Mouse (Mus musculus) CH12.LX (cell line): Measurements from ENCODE around the gene Ppil2. TPM values are rescaled to one million over a fixed set of nuclear protein-coding genes. Genes with fewer than 3 reads are reported as not detected.

Experiments used
- DNase-seq: peaks from one replicate; pipeline ENCODE4 v3.0.0-alpha.2; 2013; ENCODE audit errors: extremely low read depth
- H3K27ac ChIP-seq: 2 replicates; pipeline ENCODE4 v1.5.1; 2012; ENCODE audit warnings: low read depth, mild to moderate bottlenecking, control low read depth, moderate library complexity; ENCODE audit not compliant: insufficient read depth
- H3K27me3 ChIP-seq: replicated peaks from 2 replicates; pipeline ENCODE3; 2012; ENCODE audit warnings: inconsistent platforms
- H3K36me3 ChIP-seq, 2 experiments: replicated peaks in 1 of 2; 2 replicates each; pipeline versions ENCODE3 to v1.6.1; 2012; ENCODE audit warnings: inconsistent platforms in 1 of 2, low read length in 1 of 2, mild to moderate bottlenecking in 1 of 2, mixed read lengths in 1 of 2, moderate library complexity in 1 of 2; ENCODE audit not compliant: control insufficient read depth in 1 of 2, insufficient read depth in 1 of 2
- H3K4me1 ChIP-seq, 2 experiments: 2 replicates each; pipeline ENCODE4 v1.6.1; 2012; ENCODE audit warnings: inconsistent platforms in 1 of 2, moderate library complexity in 1 of 2; ENCODE audit not compliant: insufficient read depth in 2 of 2, control insufficient read depth in 1 of 2
- H3K4me2 ChIP-seq: 2 replicates; pipeline ENCODE4 v1.6.1; 2012; ENCODE audit warnings: low read depth, mild to moderate bottlenecking, control low read depth; ENCODE audit not compliant: poor library complexity, insufficient read depth, severe bottlenecking
- H3K4me3 ChIP-seq, 3 experiments: fragments of 150-350 bp in 1 of 3; sonication (generic) in 1 of 3; replicated peaks in 1 of 3; 2 replicates each; pipeline versions ENCODE3 to v1.5.1; 2011 to 2012; ENCODE audit warnings: low read depth in 2 of 3, low read length in 2 of 3, mild to moderate bottlenecking in 2 of 3, moderate library complexity in 2 of 3, control low read depth in 1 of 3, improper control_type of control experiment in 1 of 3, inconsistent platforms in 1 of 3, mixed read lengths in 1 of 3; ENCODE audit not compliant: poor library complexity in 1 of 3
- H3K79me2 ChIP-seq: replicated peaks from 2 replicates; pipeline ENCODE4 v1.6.1; 2012; ENCODE audit warnings: mild to moderate bottlenecking, moderate library complexity; ENCODE audit not compliant: control insufficient read depth, poor library complexity, insufficient read depth, severe bottlenecking; ENCODE audit errors: extremely low read depth
- H3K9ac ChIP-seq: 2 replicates; pipeline ENCODE4 v1.6.1; 2012; ENCODE audit warnings: low read depth, mild to moderate bottlenecking, control low read depth, moderate library complexity; ENCODE audit not compliant: insufficient read depth
- H3K9me3 ChIP-seq: replicated peaks from 2 replicates; pipeline ENCODE3; 2012; ENCODE audit warnings: low read length, inconsistent platforms, mixed read lengths
- BHLHE40 ChIP-seq: IDR thresholded peaks from 2 replicates; pipeline ENCODE4 v1.6.1; 2011; ENCODE audit warnings: mild to moderate bottlenecking, low read depth, low read length, improper control_type of control experiment
- CHD1 ChIP-seq: IDR thresholded peaks from 2 replicates; pipeline ENCODE4 v1.6.1; 2012; ENCODE audit warnings: low read depth, low read length, improper control_type of control experiment, inconsistent platforms
- CHD2 ChIP-seq: IDR thresholded peaks from 2 replicates; pipeline ENCODE4 v1.6.1; 2011; ENCODE audit warnings: low read length, improper control_type of control experiment
- CTCF ChIP-seq, 2 experiments: IDR thresholded peaks in 1 of 2; conservative IDR thresholded peaks in 1 of 2; 2 replicates each; pipeline ENCODE4 v1.5.1; 2011 to 2012; ENCODE audit warnings: low read depth in 2 of 2, low read length in 2 of 2, improper control_type of control experiment in 1 of 2, inconsistent platforms in 1 of 2, mild to moderate bottlenecking in 1 of 2, moderate library complexity in 1 of 2
- E2F4 ChIP-seq: IDR thresholded peaks from 2 replicates; pipeline ENCODE4 v1.6.1; 2011; ENCODE audit warnings: low read depth, low read length, improper control_type of control experiment; ENCODE audit not compliant: insufficient replicate concordance
- ELF1 ChIP-seq: IDR thresholded peaks from 2 replicates; pipeline ENCODE4 v1.6.1; 2014; ENCODE audit warnings: low read depth, mild to moderate bottlenecking, inconsistent platforms, low read length, improper control_type of control experiment
- EP300 ChIP-seq: IDR thresholded peaks from 2 replicates; pipeline ENCODE4 v1.6.1; 2011; ENCODE audit warnings: low read length, improper control_type of control experiment
- ETS1 ChIP-seq: conservative IDR thresholded peaks from 2 replicates; pipeline ENCODE4 v1.6.1; 2012; ENCODE audit warnings: low read depth, mild to moderate bottlenecking, inconsistent platforms, low read length, improper control_type of control experiment, moderate library complexity
- GABPA ChIP-seq: IDR thresholded peaks from 2 replicates; pipeline ENCODE4 v1.6.1; 2012; ENCODE audit warnings: low read depth, low read length, improper control_type of control experiment, inconsistent platforms; ENCODE audit not compliant: insufficient replicate concordance
- HCFC1 ChIP-seq: IDR thresholded peaks from 2 replicates; pipeline ENCODE4 v1.6.1; 2012; ENCODE audit warnings: low read depth, mild to moderate bottlenecking, inconsistent platforms, low read length, improper control_type of control experiment
- IRF4 ChIP-seq: IDR thresholded peaks from 2 replicates; pipeline ENCODE4 v1.6.1; 2014; ENCODE audit warnings: low read depth, mild to moderate bottlenecking, inconsistent platforms, low read length, improper control_type of control experiment
- JUN ChIP-seq: IDR thresholded peaks from 2 replicates; pipeline ENCODE4 v1.6.1; 2011; ENCODE audit warnings: low read depth, mild to moderate bottlenecking, low read length, improper control_type of control experiment, moderate library complexity; ENCODE audit not compliant: insufficient read depth
- JUND ChIP-seq: conservative IDR thresholded peaks from 2 replicates; pipeline ENCODE4 v1.6.1; 2011; ENCODE audit warnings: low read depth, low read length, improper control_type of control experiment
- KAT2A ChIP-seq: IDR thresholded peaks from 2 replicates; pipeline ENCODE4 v1.6.1; 2012; ENCODE audit warnings: low read length, improper control_type of control experiment, inconsistent platforms; ENCODE audit not compliant: insufficient replicate concordance
- MAFK ChIP-seq: IDR thresholded peaks from 2 replicates; pipeline ENCODE4 v1.6.1; 2011; ENCODE audit warnings: low read length, improper control_type of control experiment; ENCODE audit not compliant: insufficient replicate concordance
- MAX ChIP-seq: IDR thresholded peaks from 2 replicates; pipeline ENCODE4 v1.6.1; 2011; ENCODE audit warnings: low read length, improper control_type of control experiment
- MAZ ChIP-seq: IDR thresholded peaks from 2 replicates; pipeline ENCODE4 v1.6.1; 2012; ENCODE audit warnings: low read depth, mild to moderate bottlenecking, inconsistent platforms, low read length, improper control_type of control experiment, moderate library complexity
- MEF2A ChIP-seq: IDR thresholded peaks from 2 replicates; pipeline ENCODE4 v1.6.1; 2014; ENCODE audit warnings: low read depth, mild to moderate bottlenecking, inconsistent platforms, low read length, improper control_type of control experiment, borderline replicate concordance
- MXI1 ChIP-seq: IDR thresholded peaks from 2 replicates; pipeline ENCODE4 v1.6.1; 2011; ENCODE audit warnings: mild to moderate bottlenecking, low read depth, low read length, improper control_type of control experiment
- MYC ChIP-seq: IDR thresholded peaks from 2 replicates; pipeline ENCODE4 v1.6.1; 2011; ENCODE audit warnings: low read depth, mild to moderate bottlenecking, improper control_type of control experiment, low read length
- NELFE ChIP-seq: IDR thresholded peaks from 2 replicates; pipeline ENCODE4 v1.6.1; 2011; ENCODE audit warnings: low read depth, low read length, improper control_type of control experiment
- NRF1 ChIP-seq: IDR thresholded peaks from 2 replicates; pipeline ENCODE4 v1.6.1; 2014; ENCODE audit warnings: low read depth, mild to moderate bottlenecking, inconsistent platforms, low read length, improper control_type of control experiment, moderate library complexity
- PAX5 ChIP-seq: IDR thresholded peaks from 2 replicates; pipeline ENCODE4 v1.6.1; 2012; ENCODE audit warnings: low read length, inconsistent platforms, mixed read lengths
- POLR2A ChIP-seq: IDR thresholded peaks from 2 replicates; pipeline ENCODE4 v1.6.1; 2011; ENCODE audit warnings: low read depth, mild to moderate bottlenecking, improper control_type of control experiment, low read length
- POLR2AphosphoS2 ChIP-seq: IDR thresholded peaks from 2 replicates; pipeline ENCODE4 v1.6.1; 2011; ENCODE audit warnings: low read depth, low read length, improper control_type of control experiment
- RAD21 ChIP-seq: IDR thresholded peaks from 2 replicates; pipeline ENCODE4 v1.6.1; 2011; ENCODE audit warnings: low read depth, mild to moderate bottlenecking, low read length, improper control_type of control experiment, moderate library complexity
- RCOR1 ChIP-seq: conservative IDR thresholded peaks from 2 replicates; pipeline ENCODE4 v1.6.1; 2012; ENCODE audit warnings: low read depth, mild to moderate bottlenecking, inconsistent platforms, low read length, improper control_type of control experiment
- SIN3A ChIP-seq: IDR thresholded peaks from 2 replicates; pipeline ENCODE4 v1.6.1; 2012; ENCODE audit warnings: low read length, improper control_type of control experiment, inconsistent platforms
- SMC3 ChIP-seq: IDR thresholded peaks from 2 replicates; pipeline ENCODE4 v1.6.1; 2011; ENCODE audit warnings: low read depth, low read length, improper control_type of control experiment
- TBP ChIP-seq: conservative IDR thresholded peaks from 2 replicates; pipeline ENCODE4 v1.6.1; 2011; ENCODE audit warnings: low read depth, low read length, improper control_type of control experiment
- TCF12 ChIP-seq: IDR thresholded peaks from 2 replicates; pipeline ENCODE4 v1.6.1; 2014; ENCODE audit warnings: low read depth, mild to moderate bottlenecking, inconsistent platforms, low read length, improper control_type of control experiment
- UBTF ChIP-seq: IDR thresholded peaks from 2 replicates; pipeline ENCODE4 v1.6.1; 2012; ENCODE audit warnings: low read depth, mild to moderate bottlenecking, inconsistent platforms, low read length, improper control_type of control experiment, moderate library complexity
- USF1 ChIP-seq: IDR thresholded peaks from 2 replicates; pipeline ENCODE4 v1.6.1; 2014; ENCODE audit warnings: low read depth, mild to moderate bottlenecking, inconsistent platforms, low read length, improper control_type of control experiment
- USF2 ChIP-seq: conservative IDR thresholded peaks from 2 replicates; pipeline ENCODE4 v1.6.1; 2011; ENCODE audit warnings: low read depth, low read length, improper control_type of control experiment
- ZC3H11A ChIP-seq: IDR thresholded peaks from 2 replicates; pipeline ENCODE4 v1.6.1; 2012; ENCODE audit warnings: low read depth, mild to moderate bottlenecking, inconsistent platforms, low read length, improper control_type of control experiment
- ZKSCAN1 ChIP-seq: IDR thresholded peaks from 2 replicates; pipeline ENCODE4 v1.6.1; 2012; ENCODE audit warnings: low read depth, inconsistent platforms, low read length, improper control_type of control experiment, borderline replicate concordance
- ZMIZ1 ChIP-seq: IDR thresholded peaks from 2 replicates; pipeline ENCODE4 v1.6.1; 2012; ENCODE audit warnings: low read depth, mild to moderate bottlenecking, inconsistent platforms, low read length, improper control_type of control experiment
- ZNF384 ChIP-seq: IDR thresholded peaks from 2 replicates; pipeline ENCODE4 v1.6.1; 2012; ENCODE audit warnings: low read depth, low read length, improper control_type of control experiment, inconsistent platforms
- dilution Hi-C: fragments of 300-500 bp; cut with MboI; formaldehyde crosslinking; loops from 2 replicates; pipeline ENCODE4 v1.14.3; 2020; ENCODE audit warnings: low sequenced_read_pairs; ENCODE audit not compliant: extremely low pct_unique_long_range_greater_than_20kb, extremely low pct_ligation_motif_present
- in situ Hi-C: fragments of 300-500 bp; cut with MboI; formaldehyde crosslinking; loops from 3 replicates; pipeline ENCODE4 v1.14.3; 2019; ENCODE audit warnings: low sequenced_read_pairs, low pct_ligation_motif_present, low pct_unique_long_range_greater_than_20kb, mixed read lengths
- polyA plus RNA-seq: library from polyadenylated mRNA; unstranded; fragments of >175 nt; gene quantifications from 2 replicates; pipeline ENCODE4 v1.2.1, GENCODE M21; 2012; ENCODE audit warnings: low read depth; ENCODE audit not compliant: insufficient read length
- total RNA-seq, 2 experiments: library from RNA; depleted of rRNA; stranded (reverse); fragments of 300-350 nt in 1 of 2; fragments of >200 nt in 1 of 2; gene quantifications; 2 replicates each; pipeline ENCODE4 v1.2.3; 2012 to 2014

The Ppil2 gene
- total and polyA plus RNA-seq, 3 experiments, result 82.9 to 102 (median 90.1) TPM

DNA sequence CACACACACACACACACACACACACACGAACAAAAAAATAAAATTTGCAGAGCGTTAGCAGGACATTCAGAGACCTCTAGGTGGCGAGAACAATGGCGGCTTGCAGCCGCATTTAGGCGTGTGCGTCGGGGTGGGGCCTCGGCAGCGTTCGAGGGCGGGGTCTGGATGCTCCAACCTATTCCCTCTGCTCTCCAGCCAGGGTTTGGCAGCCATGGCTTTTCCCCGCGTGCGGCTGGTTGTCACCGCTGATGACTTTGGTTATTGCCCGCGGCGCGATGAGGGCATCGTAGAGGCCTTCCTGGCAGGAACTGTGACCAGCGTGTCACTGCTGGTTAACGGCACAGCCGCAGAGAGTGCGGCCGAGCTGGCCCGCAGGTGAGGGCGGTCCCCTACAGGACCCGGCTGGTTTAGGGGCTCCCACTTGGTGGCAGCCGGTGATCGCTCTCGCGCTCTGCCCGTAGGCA lies 35.7 kb upstream of the Ppil2 start, which contains the start of gene Ccdc116:
Gene Ccdc116 (minus strand): TSS at position 458 of the 464 bp plus-strand sequence.
- Histone ChIP-seq H3K27me3 (no peaks in the 10 kb centered on the region), H3K4me2 (peak within 1 kb of the TSS; percentile 91), H3K36me3 (peaks cover 10 to 51% of the 10 kb centered on the region in 2 experiments), H3K9me3 (no peaks in the 10 kb centered on the region), H3K79me2 (peaks cover 4% of the 10 kb centered on the region; the same call in 1 of the 2 replicates), H3K9ac (peak within 1 kb of the TSS; percentile 64), H3K27ac (peak within 1 kb of the TSS; percentile 18), H3K4me3 (peak within 1 kb of the TSS; percentile 73 to 83 (median 80)), H3K4me1 (peaks cover 7 to 40% of the 10 kb centered on the region in 2 experiments)
- DNase-seq, result peak; percentile 96
- dilution Hi-C loops (no loop called here), in situ Hi-C loops (no loop called here)
- TF ChIP-seq RAD21, result no peak; the same call in none of the 2 replicates
- TF ChIP-seq ZMIZ1, result 0 out of 2 replicates have a peak, but pooled peaks have one; percentile 55
- TF ChIP-seq CHD2, result no peak
- TF ChIP-seq USF2, result no peak
- no peak for TF ChIP-seq GABPA
- peak; percentile 69 for TF ChIP-seq HCFC1
- TF ChIP-seq PAX5, result no peak
- no peak for TF ChIP-seq CHD1
- no peak for TF ChIP-seq MAFK
- TF ChIP-seq MAZ, result peak; percentile 49; the same call in 1 of the 2 replicates
- TF ChIP-seq EP300, result no peak
- no peak for TF ChIP-seq UBTF
- no peak for TF ChIP-seq ZKSCAN1
- TF ChIP-seq MAX, result peak; percentile 41
- no peak for TF ChIP-seq JUN
- TF ChIP-seq IRF4, result 0 out of 2 replicates have a peak, but pooled peaks have one; percentile 60
- peak; percentile 40; the same call in 1 of the 2 replicates for TF ChIP-seq ELF1
- no peak for TF ChIP-seq SMC3
- TF ChIP-seq NRF1, result peak; percentile 57
- TF ChIP-seq POLR2A, result peak; percentile 77; the same call in 1 of the 2 replicates
- peak; percentile 64; the same call in 1 of the 2 replicates for TF ChIP-seq MEF2A
- TF ChIP-seq MYC, result peak; percentile 89
- TF ChIP-seq KAT2A, result no peak
- TF ChIP-seq JUND, result no peak
- TF ChIP-seq SIN3A, result peak; percentile 61; the same call in 1 of the 2 replicates
- TF ChIP-seq TBP, result peak; percentile 56; the same call in 1 of the 2 replicates
- no peak for TF ChIP-seq POLR2AphosphoS2
- no peak; the same call in 1 of the 2 replicates for TF ChIP-seq RCOR1
- TF ChIP-seq ZC3H11A, result no peak
- no peak for TF ChIP-seq USF1
- peak; percentile 77 for TF ChIP-seq MXI1
- TF ChIP-seq BHLHE40, result peak; percentile 59
- peak; percentile 58; the same call in 1 of the 2 replicates for TF ChIP-seq TCF12
- peak; percentile 86 for TF ChIP-seq NELFE
- peak in 1 of 2 experiments; percentile 74; a peak in 2 of 4 replicates for TF ChIP-seq CTCF (conservative IDR thresholded peaks at IDR 0.05 in 1 of 2, IDR thresholded peaks at IDR 0.05 in 1 of 2; ENCODE audit: low read depth in 2 of 2, low read length in 2 of 2)
- peak; percentile 70; the same call in 1 of the 2 replicates for TF ChIP-seq ZNF384
- TF ChIP-seq ETS1, result no peak
- TF ChIP-seq E2F4, result no peak
